Mouse (Mus musculus) mature B cell (primary cell): Measurements from ENCODE around the gene 4930583I09Rik.

Experiments
- in situ Hi-C: fragments of 300-500 bp; cut with MboI; formaldehyde crosslinking; loops from 2 replicates; pipeline ENCODE4 v1.14.3; 2019

Gene 4930583I09Rik

GRCm38 (mm10) chr17:64802168-64802955, 33.5 kb downstream of the 4930583I09Rik start:
- in situ Hi-C loops: no loop called here

- in situ Hi-C loops: no loop called here
Measured at GRCm38 (mm10) chr17:64792623-64793022, 43.2 kb downstream of the 4930583I09Rik start.

- in situ Hi-C loops: no loop called here
Measured at GRCm38 (mm10) chr17:64792076-64792475, 43.8 kb downstream of the 4930583I09Rik start.

GRCm38 (mm10) chr17:64789175-64789574, 46.7 kb downstream of the 4930583I09Rik start:
- in situ Hi-C loops: no loop called here

GRCm38 (mm10) chr17:64788301-64788700, 47.6 kb downstream of the 4930583I09Rik start:
- in situ Hi-C loops: no loop called here

GRCm38 (mm10) chr17:64785961-64786360, 49.9 kb downstream of the 4930583I09Rik start:
- in situ Hi-C loops: no loop called here
